Mouse (Mus musculus) cerebellum, adult 11 months (tissue): ENCODE measurements around the gene Gm9046.
"Not testable (repeated sequence)": the region's sequence is repeated elsewhere in the genome, so short reads cannot be mapped to it uniquely, and the experiment has no call there.

Experiments
- DNase-seq: peaks from one replicate; pipeline ENCODE4 v3.0.0; 2022

The Gm9046 gene

GRCm38 (mm10) chr10:118343155-118343554 is at the start of gene Gm9046:
Gm9046 (minus strand) TSS chr10:118343255.
- not testable (repeated sequence) for DNase-seq

GRCm38 (mm10) chr10:118370443-118370842 is 27.4 kb upstream of the Gm9046 start:
- peak; percentile 41 for DNase-seq

- DNase-seq = no peak
Measured at GRCm38 (mm10) chr10:118369518-118369917, 26.5 kb upstream of the Gm9046 start.

- not testable (repeated sequence) for DNase-seq
Measured at GRCm38 (mm10) chr10:118354005-118354404, 10.9 kb upstream of the Gm9046 start, which contains the start of gene Gm9049. Gm9049 (minus strand) TSS chr10:118354105.

- DNase-seq = not testable (repeated sequence)
Measured at GRCm38 (mm10) chr10:118348579-118348978, 5.5 kb upstream of the Gm9046 start, which contains the start of gene Gm9048. Gm9048 (minus strand) TSS chr10:118348679.

- not testable (repeated sequence) for DNase-seq
Measured at GRCm38 (mm10) chr10:118337731-118338130, 5.3 kb downstream of the Gm9046 start, which contains the start of gene Gm9045. Gm9045 (minus strand) TSS chr10:118337831.

- DNase-seq = not testable (repeated sequence)
Measured at GRCm38 (mm10) chr10:118332308-118332707, 10.7 kb downstream of the Gm9046 start, which contains the start of gene Gm9044. Gm9044 (minus strand) TSS chr10:118332408.

- DNase-seq = not testable (repeated sequence)
Measured at GRCm38 (mm10) chr10:118326869-118327268, 16.2 kb downstream of the Gm9046 start, which contains the start of gene Gm9040. Gm9040 (minus strand) TSS chr10:118326969.

- DNase-seq = no peak
Measured at GRCm38 (mm10) chr10:118319024-118319423, 24.0 kb downstream of the Gm9046 start.

- not testable (repeated sequence) for DNase-seq
Measured at GRCm38 (mm10) chr10:118302133-118302532, 40.9 kb downstream of the Gm9046 start.

GRCm38 (mm10) chr10:118294938-118295337 is 48.1 kb downstream of the Gm9046 start, which contains the start of gene Iltifb:
Iltifb (minus strand) TSS chr10:118295038.
- no peak for DNase-seq
